Mouse (Mus musculus) small intestine, adult 2 months (tissue): ENCODE results near the gene Fndc4.

Experiments used
- CTCF ChIP-seq: fragments of 200-500 bp; IDR thresholded peaks from 2 replicates; pipeline ENCODE4 v1.5.1; 2012; ENCODE audit warnings: low read depth, mild to moderate bottlenecking, control low read depth, inconsistent platforms, low read length, moderate library complexity, mixed read lengths; ENCODE audit not compliant: insufficient replicate concordance, insufficient read length; ENCODE audit errors: extremely low read depth
- POLR2A ChIP-seq: fragments of 200-500 bp; IDR thresholded peaks from 2 replicates; pipeline ENCODE4 v1.6.1; 2012; ENCODE audit warnings: low read depth, mild to moderate bottlenecking, control low read depth, inconsistent platforms, low read length, moderate library complexity

GRCm38 (mm10) chr5:31250716-31251115 lies 45.2 kb downstream of the Fndc4 start:
- TF ChIP-seq CTCF, result no peak
- no peak for TF ChIP-seq POLR2A
